Mouse (Mus musculus) cerebellum, adult 2 months (tissue): ENCODE results near the gene Pank4. TPM values are rescaled to one million over a fixed set of nuclear protein-coding genes. Genes with fewer than 3 reads are reported as not detected.

ENCODE experiments used
- DNase-seq, 2 experiments: peaks; one replicate each; pipeline ENCODE4 v3.0.0; 2021
- H3K27ac ChIP-seq: fragments of 200-500 bp; 2 replicates; pipeline ENCODE4 v1.5.1; 2012; ENCODE audit warnings: low read length, control low read depth, inconsistent platforms; ENCODE audit not compliant: insufficient read depth
- H3K27me3 ChIP-seq: fragments of 200-500 bp; 2 replicates; pipeline ENCODE4 v1.6.1; 2012; ENCODE audit warnings: inconsistent platforms, mild to moderate bottlenecking, low read length, moderate library complexity; ENCODE audit not compliant: control insufficient read depth, insufficient read depth
- H3K4me1 ChIP-seq: fragments of 200-500 bp; 2 replicates; pipeline ENCODE4 v1.6.1; 2011; ENCODE audit warnings: low read length; ENCODE audit not compliant: control insufficient read depth, insufficient read depth
- H3K4me3 ChIP-seq: fragments of 200-500 bp; replicated peaks from 2 replicates; pipeline ENCODE3; 2011; ENCODE audit warnings: mild to moderate bottlenecking, low read depth, low read length, control low read depth; ENCODE audit not compliant: insufficient read depth
- CTCF ChIP-seq: fragments of 200-500 bp; IDR thresholded peaks from 2 replicates; pipeline ENCODE4 v1.5.1; 2011; ENCODE audit warnings: low read depth, mild to moderate bottlenecking, control low read depth, low read length, moderate library complexity, borderline replicate concordance; ENCODE audit not compliant: insufficient read depth
- POLR2A ChIP-seq: fragments of 200-500 bp; IDR thresholded peaks from 2 replicates; pipeline ENCODE4 v1.6.1; 2011; ENCODE audit warnings: low read length, control low read depth, borderline replicate concordance; ENCODE audit not compliant: insufficient read depth
- WGBS: fragments of 180-500 bp; shearing (Covaris S2); methylation state at CpG from one replicate; pipeline ENCODE4 v1.1.7; 2018; 5-methylcytosine and 5-hydroxymethylcytosine counted together
- polyA plus RNA-seq: library from polyadenylated mRNA; depleted of rRNA; stranded (reverse); fragments of >200 nt; gene quantifications from 2 replicates; pipeline ENCODE4 v1.2.3, GENCODE M21; 2012

Pank4 gene
- polyA plus RNA-seq, 1 experiment, result 85.5 TPM

- no peak for TF ChIP-seq POLR2A
- 18% methylated on average over 8 of the region's 8 CpGs for WGBS
- Histone ChIP-seq H3K4me1 (peaks cover 25% of the 10 kb centered on the region), H3K4me3 (no peak overlapping the region), H3K27me3 (no peaks in the 10 kb centered on the region), H3K27ac (no peak overlapping the region)
- no peak for DNase-seq
These were observed 5.3 kb upstream of the Pank4 start for GRCm38 (mm10) chr4:154958621-154959020.

GRCm38 (mm10) chr4:154960021-154960689 is 3.8 kb upstream of the Pank4 start:
- 46% methylated on average over 20 of the region's 20 CpGs for WGBS
- peak; percentile 34 to 50 for DNase-seq
- H3K4me1 ChIP-seq, result peaks cover 24% of the 10 kb centered on the region
- TF ChIP-seq CTCF (no peak), POLR2A (no peak)
- H3K27ac ChIP-seq, result no peak overlapping the region
- H3K4me3 ChIP-seq, result peak overlapping the region; percentile 56
- H3K27me3 ChIP-seq, result no peaks in the 10 kb centered on the region

- TF ChIP-seq CTCF, result no peak
- no peak for TF ChIP-seq POLR2A
- WGBS, result under 1% methylated on average over 65 of the region's 65 CpGs
- Histone ChIP-seq H3K27me3 (no peaks in the 10 kb centered on the region), H3K4me1 (peaks cover 28% of the 10 kb centered on the region), H3K27ac (no peak within 1 kb of the TSS), H3K4me3 (peak within 1 kb of the TSS; percentile 56)
- DNase-seq, result peak; percentile 49 to 67
These were observed 3.2 kb upstream of the Pank4 start, which contains the start of gene Hes5 for GRCm38 (mm10) chr4:154960690-154961225. Gene Hes5, plus strand, starts transcription at chr4:154960923.

- H3K4me1 ChIP-seq, result peaks cover 29% of the 10 kb centered on the region
- peak; percentile 67 to 73 for DNase-seq
- 1% methylated on average over 47 of the region's 47 CpGs for WGBS
- H3K27me3 ChIP-seq, result no peaks in the 10 kb centered on the region
- no peak overlapping the region for H3K27ac ChIP-seq
- TF ChIP-seq CTCF (peak; percentile 11; the same call in 1 of the 2 replicates), POLR2A (no peak)
- peak overlapping the region; percentile 56 for H3K4me3 ChIP-seq
These were observed 2.6 kb upstream of the Pank4 start for GRCm38 (mm10) chr4:154961226-154961738.

- WGBS, result 63% methylated on average over 13 of the region's 13 CpGs
These were observed 2.0 kb upstream of the Pank4 start for GRCm38 (mm10) chr4:154961911-154962310.

GRCm38 (mm10) chr4:154962683-154963082 is 1.2 kb upstream of the Pank4 start:
- peaks cover 19% of the 10 kb centered on the region for H3K4me1 ChIP-seq
- H3K27me3 ChIP-seq, result no peaks in the 10 kb centered on the region
- 83% methylated on average over 7 of the region's 7 CpGs for WGBS
- no peak for TF ChIP-seq POLR2A
- no peak for TF ChIP-seq CTCF
- no peak overlapping the region for H3K4me3 ChIP-seq
- DNase-seq, result no peak
- no peak overlapping the region for H3K27ac ChIP-seq

More at GRCm38 (mm10) chr4:154961911-154962310, 2.0 kb upstream of the Pank4 start:
- H3K4me1 ChIP-seq, result peaks cover 26% of the 10 kb centered on the region
- no peak for DNase-seq
- H3K27ac ChIP-seq, result no peak overlapping the region
- H3K4me3 ChIP-seq, result peak overlapping the region; percentile 56
- no peaks in the 10 kb centered on the region for H3K27me3 ChIP-seq
- TF ChIP-seq POLR2A (no peak), CTCF (no peak)

- peak overlapping the region; percentile 9; the same call in 1 of the 2 replicates for H3K27ac ChIP-seq
- 46% methylated on average over 11 of the region's 11 CpGs for WGBS
- H3K27me3 ChIP-seq, result no peaks in the 10 kb centered on the region
- TF ChIP-seq CTCF (no peak), POLR2A (no peak)
- H3K4me3 ChIP-seq, result peak overlapping the region; percentile 65
- no peak for DNase-seq
- H3K4me1 ChIP-seq, result peaks cover 14% of the 10 kb centered on the region
These were observed 610 bp upstream of the Pank4 start for GRCm38 (mm10) chr4:154963190-154963836.
